Comparison of ENCODE assay signal across 9 mouse cellular contexts in genomic region chr16:13448706-13449090, GRCm38 (mm10).
A peak's percentile ranks its signal among the peaks of the same experiment; 100 is the strongest.
DNase-seq lines count a peak whose midpoint lies in the region; ATAC-seq lines count a peak whose summit lies in the region.
"Had no signal": no experiment of that assay in that cellular context is flagged by ENCODE, and none has a peak within 500 bp of the region (broad histone marks: within the 10 kb centered on the region; RNA-seq: fewer than 3 reads in every experiment).

No protein-coding gene starts in this region.

- H3K9me3 ChIP-seq in kidney, embryonic 14.5 days (ENCODE audit: control insufficient read depth, low read length): no peaks in the 10 kb centered on the region
- no peaks in the 10 kb centered on the region for H3K9me3 ChIP-seq in embryonic facial prominence, embryonic 11.5 days (replicated peaks; ENCODE audit: control insufficient read depth, low read length)
- H3K9me3 ChIP-seq in hindbrain, embryonic 15.5 days: no peaks in the 10 kb centered on the region
- H3K9me3 ChIP-seq in midbrain, embryonic 14.5 days (ENCODE audit: control insufficient read depth, low read length): no peaks in the 10 kb centered on the region

- H3K27me3 ChIP-seq in kidney, embryonic 14.5 days (ENCODE audit: control insufficient read depth, insufficient read depth, low read length): peaks cover 18% of the 10 kb centered on the region
- peaks cover 27% of the 10 kb centered on the region for H3K27me3 ChIP-seq in embryonic facial prominence, embryonic 11.5 days (ENCODE audit: control insufficient read depth, insufficient read depth, low read length)
- H3K27me3 ChIP-seq in hindbrain, embryonic 15.5 days: 0 out of 2 replicates have a peak, but pooled peaks cover 13% of the 10 kb centered on the region
- peaks cover 17% of the 10 kb centered on the region for H3K27me3 ChIP-seq in midbrain, embryonic 14.5 days (ENCODE audit: control insufficient read depth, insufficient read depth, low read length)
- H3K27me3 ChIP-seq: Patski had no signal

- ATAC-seq in kidney, embryonic 14.5 days (ENCODE audit: low FRiP score, low TSS enrichment): no peak
- ATAC-seq in embryonic facial prominence, embryonic 11.5 days (replicated peaks; ENCODE audit: insufficient number of reproducible peaks, low FRiP score, low TSS enrichment, low read depth): no peak
- ATAC-seq in hindbrain, embryonic 15.5 days (ENCODE audit: low FRiP score, low read depth): no peak
- ATAC-seq in midbrain, embryonic 14.5 days (ENCODE audit: low FRiP score, low TSS enrichment): no peak

- H3K4me2 ChIP-seq in kidney, embryonic 14.5 days (replicated peaks; ENCODE audit: low read depth, low read length): peak overlapping the region; percentile 99
- H3K4me2 ChIP-seq in embryonic facial prominence, embryonic 11.5 days (ENCODE audit: low read depth, low read length): peak overlapping the region; percentile 100
- peak overlapping the region; percentile 99 for H3K4me2 ChIP-seq in hindbrain, embryonic 15.5 days
- peak overlapping the region; percentile 99 for H3K4me2 ChIP-seq in midbrain, embryonic 14.5 days (ENCODE audit: low read length)

- intact Hi-C loops in gastrocnemius, postnatal 14 days (cut with DNase I; ENCODE audit: low total_unique reads): no loop called here

- H3K27ac ChIP-seq in kidney, embryonic 14.5 days (ENCODE audit: low read depth, low read length): no peak overlapping the region
- no peak overlapping the region for H3K27ac ChIP-seq in embryonic facial prominence, embryonic 11.5 days (replicated peaks; ENCODE audit: low read depth, low read length)
- H3K27ac ChIP-seq in hindbrain, embryonic 15.5 days (replicated peaks): no peak overlapping the region
- H3K27ac ChIP-seq in midbrain, embryonic 14.5 days (replicated peaks; ENCODE audit: low read depth, low read length): no peak overlapping the region

- H3K9ac ChIP-seq in kidney, embryonic 14.5 days (ENCODE audit: low read depth, low read length): peak overlapping the region; percentile 66; the same call in 1 of the 2 replicates
- peak overlapping the region; percentile 76; the same call in 1 of the 2 replicates for H3K9ac ChIP-seq in embryonic facial prominence, embryonic 11.5 days (replicated peaks; ENCODE audit: low read length)
- H3K9ac ChIP-seq in hindbrain, embryonic 15.5 days: peak overlapping the region; percentile 86
- peak overlapping the region; percentile 75; the same call in 1 of the 2 replicates for H3K9ac ChIP-seq in midbrain, embryonic 14.5 days (replicated peaks; ENCODE audit: low read length)

- DNase-seq in kidney, adult 8-10 months: no peak
- DNase-seq in embryonic facial prominence, embryonic 11.5 days (ENCODE audit: low spot score): no peak
- DNase-seq in midbrain, embryonic 14.5 days: no peak
- no peak for DNase-seq in spleen, postnatal 36 days (ENCODE audit: low spot score in 2 of 2)
- no peak for DNase-seq in gastrocnemius, postnatal 14 days
- DNase-seq in urinary bladder, postnatal 10 days (ENCODE audit: low spot score): no peak

- no peaks in the 10 kb centered on the region for H3K36me3 ChIP-seq in kidney, embryonic 14.5 days (ENCODE audit: control insufficient read depth, insufficient read depth, low read length)
- no peaks in the 10 kb centered on the region for H3K36me3 ChIP-seq in embryonic facial prominence, embryonic 11.5 days (replicated peaks; ENCODE audit: control insufficient read depth, insufficient read depth, low read depth, low read length)
- H3K36me3 ChIP-seq in hindbrain, embryonic 15.5 days: no peaks in the 10 kb centered on the region
- no peaks in the 10 kb centered on the region for H3K36me3 ChIP-seq in midbrain, embryonic 14.5 days (ENCODE audit: control insufficient read depth, insufficient read depth, low read length)

- WGBS in kidney, embryonic 14.5 days: 9% methylated on average over 8 of the region's 8 CpGs
- 7% methylated on average over 8 of the region's 8 CpGs for WGBS in embryonic facial prominence, embryonic 11.5 days
- 10% methylated on average over 8 of the region's 8 CpGs for WGBS in hindbrain, embryonic 15.5 days
- WGBS in midbrain, embryonic 14.5 days: 9% methylated on average over 8 of the region's 8 CpGs

- H3K4me1 ChIP-seq in kidney, embryonic 14.5 days (ENCODE audit: control insufficient read depth, insufficient read depth, low read length): no peaks in the 10 kb centered on the region
- H3K4me1 ChIP-seq in embryonic facial prominence, embryonic 11.5 days (ENCODE audit: control insufficient read depth, insufficient read depth, low read length): no peaks in the 10 kb centered on the region
- peaks cover 21% of the 10 kb centered on the region for H3K4me1 ChIP-seq in hindbrain, embryonic 15.5 days (replicated peaks)
- H3K4me1 ChIP-seq in midbrain, embryonic 14.5 days (ENCODE audit: control insufficient read depth, insufficient read depth, low read length): peaks cover 19% of the 10 kb centered on the region

- H3K4me3 ChIP-seq in kidney, embryonic 14.5 days (ENCODE audit: low read length): peak overlapping the region; percentile 75
- H3K4me3 ChIP-seq in embryonic facial prominence, embryonic 11.5 days (ENCODE audit: low read depth, low read length): peak overlapping the region; percentile 74
- peak overlapping the region; percentile 84 for H3K4me3 ChIP-seq in hindbrain, embryonic 15.5 days
- peak overlapping the region; percentile 70 for H3K4me3 ChIP-seq in midbrain, embryonic 14.5 days (replicated peaks; ENCODE audit: low read depth, low read length)
